Mouse (Mus musculus): ENCODE measurements around the gene Wnt9a. TPM values are rescaled to one million over a fixed set of nuclear protein-coding genes. Genes with fewer than 3 reads are reported as not detected.
"Not testable (repeated sequence)": the region's sequence is repeated elsewhere in the genome, so short reads cannot be mapped to it uniquely, and the experiment has no call there.

Wnt9a gene
- polyA plus RNA-seq, 1 experiment from 2014 or later: 3.1 TPM

GRCm38 (mm10) chr11:59297941-59298340 is 8.8 kb upstream of the Wnt9a start:
- WGBS: 25% methylated on average over 7 of the region's 7 CpGs
- Histone ChIP-seq H3K27ac (ENCODE audit: low read depth, low read length) (no peak overlapping the region), H3K4me1 (ENCODE audit: control insufficient read depth, insufficient read depth, low read depth, low read length) (no peaks in the 10 kb centered on the region), H3K9ac (ENCODE audit: low read depth, low read length) (0 out of 2 replicates have a peak overlapping the region, but pooled peaks have one; percentile 7), H3K27me3 (replicated peaks; ENCODE audit: control insufficient read depth, insufficient read depth, low read length) (peaks cover 14% of the 10 kb centered on the region; the same call in 1 of the 2 replicates), H3K36me3 (ENCODE audit: control insufficient read depth, insufficient read depth, low read length) (no peaks in the 10 kb centered on the region), H3K4me3 (ENCODE audit: low read length) (no peak overlapping the region), H3K9me3 (ENCODE audit: control insufficient read depth, low read length) (no peaks in the 10 kb centered on the region), H3K4me2 (ENCODE audit: low read length) (no peak overlapping the region)
- ATAC-seq: no peak

DNA sequence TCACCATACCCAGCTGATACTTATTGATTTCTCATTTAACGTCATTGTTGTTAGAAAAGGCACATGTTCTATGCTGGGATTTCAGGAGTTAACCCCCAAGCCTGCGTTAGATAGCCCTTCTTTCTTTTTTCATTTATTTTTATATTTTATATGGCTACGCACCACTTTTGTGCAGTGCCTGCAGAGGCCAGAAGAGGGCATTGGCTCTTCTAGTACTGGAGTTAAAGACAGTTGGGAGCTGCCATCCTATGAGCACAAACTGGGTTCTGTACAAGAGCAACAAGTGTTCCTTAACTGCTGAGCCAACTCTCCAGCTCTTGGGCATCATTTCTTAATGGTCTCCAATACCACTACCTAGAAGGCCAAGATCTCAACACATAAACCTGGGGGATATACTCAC is 6.5 kb upstream of the Wnt9a start:
- no peak overlapping the region for H3K27ac ChIP-seq (ENCODE audit: low read depth, low read length)
- WGBS: 16% methylated on average over 3 of the region's 3 CpGs
- H3K27me3 ChIP-seq (replicated peaks; ENCODE audit: control insufficient read depth, insufficient read depth, low read length): peaks cover 18% of the 10 kb centered on the region
- H3K4me2 ChIP-seq (ENCODE audit: low read length): no peak overlapping the region
- H3K4me1 ChIP-seq (ENCODE audit: control insufficient read depth, insufficient read depth, low read depth, low read length): no peaks in the 10 kb centered on the region
- no peak for ATAC-seq
- no peak overlapping the region for H3K9ac ChIP-seq (ENCODE audit: low read depth, low read length)
- H3K9me3 ChIP-seq (ENCODE audit: control insufficient read depth, low read length): no peaks in the 10 kb centered on the region
- H3K36me3 ChIP-seq (ENCODE audit: control insufficient read depth, insufficient read depth, low read length): no peaks in the 10 kb centered on the region
- H3K4me3 ChIP-seq (ENCODE audit: low read length): no peak overlapping the region

DNA sequence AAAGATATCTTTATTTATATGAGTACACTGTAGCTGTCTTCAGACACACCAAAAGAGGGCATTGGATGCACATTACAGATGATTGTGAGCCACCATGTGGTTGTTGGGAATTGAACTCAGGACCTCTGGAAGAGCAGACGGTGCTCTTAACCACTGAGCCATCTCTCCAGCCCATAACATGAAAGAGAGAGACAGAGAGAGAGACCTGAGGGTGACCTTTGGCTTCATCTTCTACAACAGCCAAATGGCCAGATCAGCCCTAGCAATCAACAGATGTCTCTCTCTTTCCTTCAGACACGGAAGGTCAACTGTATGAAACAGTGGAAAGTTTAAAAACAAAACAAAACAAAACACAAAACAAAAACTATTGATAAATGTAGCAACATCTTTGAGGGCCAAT is 5.7 kb upstream of the Wnt9a start:
- not testable (repeated sequence) for H3K36me3 ChIP-seq (ENCODE audit: control insufficient read depth, insufficient read depth, low read length); H3K9ac ChIP-seq (ENCODE audit: low read depth, low read length)
- H3K27me3 ChIP-seq (replicated peaks; ENCODE audit: control insufficient read depth, insufficient read depth, low read length): peaks cover 24% of the 10 kb centered on the region

DNA sequence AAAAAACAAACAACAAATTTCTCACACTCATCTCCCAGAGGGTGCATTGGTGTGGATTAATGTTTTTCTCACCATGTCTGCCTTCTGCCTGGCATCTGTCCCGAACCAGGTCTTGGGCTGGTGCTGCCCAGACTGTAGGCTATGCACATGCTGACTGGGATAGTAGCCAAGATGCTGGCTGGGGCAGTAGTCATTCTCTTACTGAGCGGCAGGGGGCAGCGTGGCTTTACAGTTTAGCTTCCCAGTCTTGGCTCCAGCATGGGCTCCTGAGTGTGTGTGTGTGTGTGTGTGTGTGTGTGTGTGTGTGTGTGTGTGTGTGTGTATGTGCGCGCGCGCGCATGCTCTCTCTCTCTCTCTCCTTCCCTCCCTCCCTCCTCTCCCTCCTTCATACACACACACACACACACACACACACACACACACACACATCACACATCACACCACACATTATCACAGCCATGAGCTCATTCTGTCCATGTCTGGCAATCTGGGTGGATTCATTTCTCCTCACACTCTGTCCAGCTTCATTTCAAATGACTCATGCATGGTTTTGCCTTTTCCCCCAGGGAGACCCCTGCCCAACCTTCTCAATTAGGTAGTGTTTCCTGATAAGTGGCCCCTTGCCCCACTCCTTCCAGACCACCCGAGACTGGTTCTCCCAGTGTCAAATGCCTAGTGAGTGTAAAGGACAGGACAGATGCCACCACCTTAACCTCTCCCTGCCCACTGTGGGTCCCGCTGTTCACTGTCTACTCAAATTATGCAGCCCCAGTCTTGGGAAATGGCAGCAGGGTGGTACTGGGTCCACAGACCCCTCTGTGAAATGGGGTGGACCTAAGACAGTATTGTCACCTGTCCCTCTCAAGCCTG is 3.8 kb upstream of the Wnt9a start:
- Histone ChIP-seq H3K36me3 (ENCODE audit: control insufficient read depth, insufficient read depth, low read length) (no peaks in the 10 kb centered on the region), H3K4me1 (ENCODE audit: control insufficient read depth, insufficient read depth, low read depth, low read length) (peaks cover 16% of the 10 kb centered on the region), H3K27ac (ENCODE audit: low read depth, low read length) (no peak overlapping the region), H3K27me3 (replicated peaks; ENCODE audit: control insufficient read depth, insufficient read depth, low read length) (peaks cover 34% of the 10 kb centered on the region), H3K4me2 (ENCODE audit: low read length) (no peak overlapping the region), H3K9me3 (ENCODE audit: control insufficient read depth, low read length) (no peaks in the 10 kb centered on the region), H3K9ac (ENCODE audit: low read depth, low read length) (no peak overlapping the region), H3K4me3 (ENCODE audit: low read length) (no peak overlapping the region)
- ATAC-seq: peak; percentile 68
- 27% methylated on average over 5 of the region's 10 CpGs for WGBS

More for the DNA sequence above, 5.7 kb upstream of the Wnt9a start:
- not testable (repeated sequence) for H3K4me2 ChIP-seq (ENCODE audit: low read length); H3K4me1 ChIP-seq (ENCODE audit: control insufficient read depth, insufficient read depth, low read depth, low read length); H3K4me3 ChIP-seq (ENCODE audit: low read length); H3K27ac ChIP-seq (ENCODE audit: low read depth, low read length); H3K9me3 ChIP-seq (ENCODE audit: control insufficient read depth, low read length); ATAC-seq
- WGBS: 65% methylated on average over 2 of the region's 2 CpGs

- no peak overlapping the region for H3K4me2 ChIP-seq (ENCODE audit: low read length)
- no peak overlapping the region for H3K27ac ChIP-seq (ENCODE audit: low read depth, low read length)
- no peaks in the 10 kb centered on the region for H3K9me3 ChIP-seq (ENCODE audit: control insufficient read depth, low read length)
- 39% methylated on average over 22 of the region's 22 CpGs for WGBS
- H3K9ac ChIP-seq (ENCODE audit: low read depth, low read length): no peak overlapping the region
- ATAC-seq: no peak
- H3K4me3 ChIP-seq (ENCODE audit: low read length): no peak overlapping the region
- H3K27me3 ChIP-seq (replicated peaks; ENCODE audit: control insufficient read depth, insufficient read depth, low read length): peaks cover 48% of the 10 kb centered on the region
- peaks cover 30% of the 10 kb centered on the region for H3K4me1 ChIP-seq (ENCODE audit: control insufficient read depth, insufficient read depth, low read depth, low read length)
- H3K36me3 ChIP-seq (ENCODE audit: control insufficient read depth, insufficient read depth, low read length): no peaks in the 10 kb centered on the region
These were observed 1.5 kb upstream of the Wnt9a start for GRCm38 (mm10) chr11:59305008-59305820.

DNA sequence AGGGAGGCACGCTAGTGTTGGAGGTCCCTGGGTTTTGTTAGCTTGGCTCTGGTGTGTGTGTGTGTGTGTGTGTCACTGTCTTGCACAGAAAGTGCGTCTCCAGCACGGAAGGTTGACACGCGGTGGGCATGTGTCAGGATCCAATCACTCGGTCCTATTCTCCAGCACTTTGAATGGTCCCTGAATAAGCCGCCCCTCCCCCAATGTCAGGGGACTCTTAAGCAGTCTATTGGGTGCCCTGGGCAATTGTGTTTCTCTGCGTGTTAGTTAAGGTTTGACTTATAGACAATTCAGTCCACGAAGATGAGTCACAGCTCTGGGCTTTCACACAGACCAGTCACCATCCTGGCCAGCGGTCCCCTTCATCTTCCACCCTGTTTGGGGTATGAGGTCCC is 910 bp upstream of the Wnt9a start:
- 6% methylated on average over 10 of the region's 10 CpGs for WGBS
- H3K4me1 ChIP-seq (ENCODE audit: control insufficient read depth, insufficient read depth, low read depth, low read length): peaks cover 30% of the 10 kb centered on the region
- no peak overlapping the region for H3K27ac ChIP-seq (ENCODE audit: low read depth, low read length)
- no peak overlapping the region; the same call in 1 of the 2 replicates for H3K4me3 ChIP-seq (ENCODE audit: low read length)
- H3K9ac ChIP-seq (ENCODE audit: low read depth, low read length): no peak overlapping the region
- H3K27me3 ChIP-seq (replicated peaks; ENCODE audit: control insufficient read depth, insufficient read depth, low read length): peaks cover 46% of the 10 kb centered on the region
- ATAC-seq: no peak
- peak overlapping the region; percentile 94; the same call in 1 of the 2 replicates for H3K4me2 ChIP-seq (ENCODE audit: low read length)
- no peaks in the 10 kb centered on the region for H3K9me3 ChIP-seq (ENCODE audit: control insufficient read depth, low read length)
- no peaks in the 10 kb centered on the region for H3K36me3 ChIP-seq (ENCODE audit: control insufficient read depth, insufficient read depth, low read length)

GRCm38 (mm10) chr11:59307422-59308163 is 865 bp downstream of the Wnt9a start:
- Histone ChIP-seq H3K4me1 (ENCODE audit: control insufficient read depth, insufficient read depth, low read depth, low read length) (peaks cover 30% of the 10 kb centered on the region), H3K4me3 (ENCODE audit: low read length) (peak overlapping the region; percentile 73), H3K27me3 (replicated peaks; ENCODE audit: control insufficient read depth, insufficient read depth, low read length) (peaks cover 46% of the 10 kb centered on the region), H3K36me3 (ENCODE audit: control insufficient read depth, insufficient read depth, low read length) (no peaks in the 10 kb centered on the region), H3K9ac (ENCODE audit: low read depth, low read length) (peak overlapping the region; percentile 46), H3K9me3 (ENCODE audit: control insufficient read depth, low read length) (no peaks in the 10 kb centered on the region), H3K27ac (ENCODE audit: low read depth, low read length) (no peak overlapping the region), H3K4me2 (ENCODE audit: low read length) (peak overlapping the region; percentile 94)
- WGBS: under 1% methylated on average over 45 of the region's 45 CpGs
- ATAC-seq: peak; percentile 53; the same call in 1 of the 2 replicates

- ATAC-seq: no peak
- peak overlapping the region; percentile 94 for H3K4me2 ChIP-seq (ENCODE audit: low read length)
- H3K27ac ChIP-seq (ENCODE audit: low read depth, low read length): no peak overlapping the region
- peaks cover 31% of the 10 kb centered on the region for H3K4me1 ChIP-seq (ENCODE audit: control insufficient read depth, insufficient read depth, low read depth, low read length)
- no peaks in the 10 kb centered on the region for H3K36me3 ChIP-seq (ENCODE audit: control insufficient read depth, insufficient read depth, low read length)
- peak overlapping the region; percentile 27 for H3K4me3 ChIP-seq (ENCODE audit: low read length)
- H3K9me3 ChIP-seq (ENCODE audit: control insufficient read depth, low read length): no peaks in the 10 kb centered on the region
- peak overlapping the region; percentile 50 for H3K9ac ChIP-seq (ENCODE audit: low read depth, low read length)
- 22% methylated on average over 12 of the region's 12 CpGs for WGBS
- H3K27me3 ChIP-seq (replicated peaks; ENCODE audit: control insufficient read depth, insufficient read depth, low read length): peaks cover 46% of the 10 kb centered on the region
These were observed 1.4 kb downstream of the Wnt9a start for GRCm38 (mm10) chr11:59308164-59308542.
